Mouse (Mus musculus): Measurements from ENCODE around the gene Ahdc1. TPM values are rescaled to one million over a fixed set of nuclear protein-coding genes. Genes with fewer than 3 reads are reported as not detected.

The Ahdc1 gene
- total and polyA plus RNA-seq, 3 experiments: 2.5 to 8.8 TPM; not detected in 1

- Histone ChIP-seq H3K9ac (ENCODE audit: control insufficient read depth, low read depth, low read length, poor library complexity, severe bottlenecking) (peak overlapping the region; percentile 55), H3K9me3 (replicated peaks; ENCODE audit: insufficient read depth, low read length) (no peaks in the 10 kb centered on the region), H3K27ac (ENCODE audit: control insufficient read depth, low read depth, low read length) (no peak overlapping the region), H3K4me1 (ENCODE audit: control insufficient read depth in 1 of 2, insufficient read depth in 2 of 2, low read length in 2 of 2) (peaks cover 0 to 9% of the 10 kb centered on the region in 2 experiments; a peak in 2 of 4 replicates), H3K4me3 (ENCODE audit: control insufficient read depth in 1 of 2, insufficient read depth in 1 of 2, low read depth in 2 of 2, low read length in 2 of 2) (peak overlapping the region in 1 of 2 experiments; percentile 35; a peak in 2 of 4 replicates), H3K36me3 (ENCODE audit: control insufficient read depth in 1 of 2, insufficient read depth in 2 of 2, low read length in 2 of 2) (0 out of 4 replicates have a peak, but pooled peaks cover 0 to 2% of the 10 kb centered on the region in 2 experiments), H3K79me2 (ENCODE audit: control insufficient read depth, insufficient read depth, low read length, poor library complexity) (no peaks in the 10 kb centered on the region), H3K27me3 (ENCODE audit: control insufficient read depth in 1 of 2, insufficient read depth in 2 of 2, low read length in 2 of 2) (peaks cover 0 to 1% of the 10 kb centered on the region in 2 experiments; a peak in 1 of 4 replicates)
- peak; percentile 30; the same call in 1 of the 2 replicates for TF ChIP-seq ZNF384 (IDR thresholded peaks at IDR 0.05; ENCODE audit: low read depth, low read length)
- no peak for TF ChIP-seq BHLHE40 (IDR thresholded peaks at IDR 0.05; ENCODE audit: borderline replicate concordance, low read depth, low read length)
- no peak for TF ChIP-seq SIN3A (IDR thresholded peaks at IDR 0.05; ENCODE audit: low read length)
- DNase-seq (ENCODE audit: low read depth, low spot score): peak; percentile 37
Observed at GRCm38 (mm10) chr4:133117556-133118411, 106.7 kb downstream of the Ahdc1 start.

GRCm38 (mm10) chr4:133118775-133119375 is 107.8 kb downstream of the Ahdc1 start:
- Histone ChIP-seq H3K4me1 (ENCODE audit: control insufficient read depth in 1 of 2, insufficient read depth in 2 of 2, low read length in 2 of 2) (peaks cover 0 to 9% of the 10 kb centered on the region in 2 experiments; a peak in 2 of 4 replicates), H3K4me3 (ENCODE audit: control insufficient read depth in 1 of 2, insufficient read depth in 1 of 2, low read depth in 2 of 2, low read length in 2 of 2) (no peak overlapping the region), H3K9me3 (replicated peaks; ENCODE audit: insufficient read depth, low read length) (no peaks in the 10 kb centered on the region), H3K79me2 (ENCODE audit: control insufficient read depth, insufficient read depth, low read length, poor library complexity) (no peaks in the 10 kb centered on the region), H3K9ac (ENCODE audit: control insufficient read depth, low read depth, low read length, poor library complexity, severe bottlenecking) (no peak overlapping the region), H3K36me3 (ENCODE audit: control insufficient read depth in 1 of 2, insufficient read depth in 2 of 2, low read length in 2 of 2) (0 out of 4 replicates have a peak, but pooled peaks cover 0 to 2% of the 10 kb centered on the region in 2 experiments), H3K27me3 (ENCODE audit: control insufficient read depth in 1 of 2, insufficient read depth in 2 of 2, low read length in 2 of 2) (0 out of 4 replicates have a peak, but pooled peaks cover 0 to 1% of the 10 kb centered on the region in 2 experiments), H3K27ac (ENCODE audit: control insufficient read depth, low read depth, low read length) (no peak overlapping the region)
- no peak for TF ChIP-seq MAX (IDR thresholded peaks at IDR 0.05; ENCODE audit: low read length)
- TF ChIP-seq ZKSCAN1 (IDR thresholded peaks at IDR 0.05; ENCODE audit: low read depth, low read length): no peak
- no peak for TF ChIP-seq UBTF (IDR thresholded peaks at IDR 0.05; ENCODE audit: borderline replicate concordance, insufficient read depth, low read depth, low read length)
- TF ChIP-seq BHLHE40 (IDR thresholded peaks at IDR 0.05; ENCODE audit: borderline replicate concordance, low read depth, low read length): no peak
- TF ChIP-seq POLR2AphosphoS2 (IDR thresholded peaks at IDR 0.05; ENCODE audit: low read length): no peak
- no peak for TF ChIP-seq POLR2AphosphoS5 (IDR thresholded peaks at IDR 0.05; ENCODE audit: borderline replicate concordance, low read depth, low read length)
- DNase-seq (ENCODE audit: low read depth, low spot score): no peak

- no peak overlapping the region for H3K27ac ChIP-seq (ENCODE audit: control insufficient read depth, low read depth, low read length)
- H3K36me3 ChIP-seq (ENCODE audit: control insufficient read depth in 1 of 2, insufficient read depth in 2 of 2, low read length in 2 of 2): 0 out of 4 replicates have a peak, but pooled peaks cover 0 to 2% of the 10 kb centered on the region in 2 experiments
- no peak overlapping the region for H3K9ac ChIP-seq (ENCODE audit: control insufficient read depth, low read depth, low read length, poor library complexity, severe bottlenecking)
- no peak overlapping the region for H3K4me3 ChIP-seq (ENCODE audit: control insufficient read depth in 1 of 2, insufficient read depth in 1 of 2, low read depth in 2 of 2, low read length in 2 of 2)
- no peak for DNase-seq (ENCODE audit: low read depth, low spot score)
- H3K79me2 ChIP-seq (ENCODE audit: control insufficient read depth, insufficient read depth, low read length, poor library complexity): no peaks in the 10 kb centered on the region
- no peaks in the 10 kb centered on the region for H3K9me3 ChIP-seq (replicated peaks; ENCODE audit: insufficient read depth, low read length)
- H3K4me1 ChIP-seq (ENCODE audit: control insufficient read depth in 1 of 2, insufficient read depth in 2 of 2, low read length in 2 of 2): peaks cover 0 to 9% of the 10 kb centered on the region in 2 experiments; a peak in 2 of 4 replicates
- TF ChIP-seq KAT2A (conservative IDR thresholded peaks at IDR 0.05; ENCODE audit: low read depth, low read length): no peak
- TF ChIP-seq USF1 (IDR thresholded peaks at IDR 0.05; ENCODE audit: low read depth, low read length): no peak
- H3K27me3 ChIP-seq (ENCODE audit: control insufficient read depth in 1 of 2, insufficient read depth in 2 of 2, low read length in 2 of 2): 0 out of 4 replicates have a peak, but pooled peaks cover 0 to 1% of the 10 kb centered on the region in 2 experiments
Observed at GRCm38 (mm10) chr4:133119579-133119978, 108.5 kb downstream of the Ahdc1 start.

All from MEL (cell line).